Mouse (Mus musculus): Measurements from ENCODE around the gene Rab11fip3. TPM values are rescaled to one million over a fixed set of nuclear protein-coding genes. Genes with fewer than 3 reads are reported as not detected.
A peak's percentile ranks its signal among the peaks of the same experiment; 100 is the strongest.

Gene Rab11fip3
- polyA plus RNA-seq, 1 experiment from 2014 or later: 30.2 TPM

GRCm38 (mm10) chr17:26005731-26006450, 63.5 kb downstream of the Rab11fip3 start:
- Histone ChIP-seq H3K27me3 (no peaks in the 10 kb centered on the region), H3K4me3 (replicated peaks) (no peak overlapping the region), H3K9ac (no peak overlapping the region), H3K27ac (peak overlapping the region; percentile 28; the same call in 1 of the 2 replicates), H3K36me3 (peaks cover 57% of the 10 kb centered on the region), H3K9me3 (replicated peaks) (no peaks in the 10 kb centered on the region), H3K4me1 (peaks cover 3% of the 10 kb centered on the region; the same call in 1 of the 2 replicates), H3K4me2 (no peak overlapping the region)
- WGBS: 66% methylated on average over 10 of the region's 10 CpGs
- ATAC-seq (replicated peaks; ENCODE audit: low FRiP score): no peak

GRCm38 (mm10) chr17:26004711-26005110, 64.6 kb downstream of the Rab11fip3 start:
- WGBS: 89% methylated on average over 15 of the region's 15 CpGs
- no peak overlapping the region for H3K9ac ChIP-seq
- peaks cover 51% of the 10 kb centered on the region for H3K36me3 ChIP-seq
- H3K4me1 ChIP-seq: peaks cover 3% of the 10 kb centered on the region; the same call in 1 of the 2 replicates
- no peak overlapping the region for H3K27ac ChIP-seq
- H3K4me3 ChIP-seq (replicated peaks): no peak overlapping the region
- no peak for ATAC-seq (replicated peaks; ENCODE audit: low FRiP score)
- H3K9me3 ChIP-seq (replicated peaks): no peaks in the 10 kb centered on the region
- H3K27me3 ChIP-seq: no peaks in the 10 kb centered on the region
- H3K4me2 ChIP-seq: no peak overlapping the region

GRCm38 (mm10) chr17:26003864-26004263, 65.5 kb downstream of the Rab11fip3 start:
- no peak overlapping the region for H3K4me3 ChIP-seq (replicated peaks)
- WGBS: 91% methylated on average over 2 of the region's 2 CpGs
- no peak overlapping the region for H3K9ac ChIP-seq
- no peak overlapping the region for H3K4me2 ChIP-seq
- ATAC-seq (replicated peaks; ENCODE audit: low FRiP score): no peak
- peaks cover 3% of the 10 kb centered on the region; the same call in 1 of the 2 replicates for H3K4me1 ChIP-seq
- no peaks in the 10 kb centered on the region for H3K9me3 ChIP-seq (replicated peaks)
- H3K27ac ChIP-seq: no peak overlapping the region
- H3K27me3 ChIP-seq: no peaks in the 10 kb centered on the region
- peaks cover 51% of the 10 kb centered on the region for H3K36me3 ChIP-seq

GRCm38 (mm10) chr17:25998425-25998824, 70.9 kb downstream of the Rab11fip3 start:
- Histone ChIP-seq H3K4me1 (peaks cover 7% of the 10 kb centered on the region), H3K9ac (no peak overlapping the region), H3K4me2 (no peak overlapping the region), H3K27ac (no peak overlapping the region), H3K27me3 (no peaks in the 10 kb centered on the region), H3K4me3 (replicated peaks) (no peak overlapping the region), H3K9me3 (replicated peaks) (no peaks in the 10 kb centered on the region), H3K36me3 (peaks cover 51% of the 10 kb centered on the region)
- peak; percentile 58; the same call in 1 of the 2 replicates for ATAC-seq (replicated peaks; ENCODE audit: low FRiP score)
- WGBS: 56% methylated on average over 11 of the region's 11 CpGs

GRCm38 (mm10) chr17:25993489-25993888, 75.9 kb downstream of the Rab11fip3 start:
- H3K27me3 ChIP-seq: no peaks in the 10 kb centered on the region
- H3K4me3 ChIP-seq (replicated peaks): no peak overlapping the region
- no peak for ATAC-seq (replicated peaks; ENCODE audit: low FRiP score)
- no peak overlapping the region for H3K9ac ChIP-seq
- H3K9me3 ChIP-seq (replicated peaks): no peaks in the 10 kb centered on the region
- no peak overlapping the region for H3K27ac ChIP-seq
- H3K4me1 ChIP-seq: peaks cover 5% of the 10 kb centered on the region
- 91% methylated on average over 3 of the region's 3 CpGs for WGBS
- no peak overlapping the region for H3K4me2 ChIP-seq
- H3K36me3 ChIP-seq: peaks cover 75% of the 10 kb centered on the region

GRCm38 (mm10) chr17:25992274-25992673, 77.1 kb downstream of the Rab11fip3 start:
- Histone ChIP-seq H3K9me3 (replicated peaks) (no peaks in the 10 kb centered on the region), H3K36me3 (peaks cover 63% of the 10 kb centered on the region), H3K27ac (no peak overlapping the region), H3K27me3 (no peaks in the 10 kb centered on the region), H3K4me1 (no peaks in the 10 kb centered on the region), H3K9ac (no peak overlapping the region), H3K4me3 (replicated peaks) (no peak overlapping the region), H3K4me2 (no peak overlapping the region)
- no peak for ATAC-seq (replicated peaks; ENCODE audit: low FRiP score)
- 92% methylated on average over 4 of the region's 4 CpGs for WGBS

GRCm38 (mm10) chr17:25990331-25990730, 79.0 kb downstream of the Rab11fip3 start:
- Histone ChIP-seq H3K27ac (no peak overlapping the region), H3K27me3 (no peaks in the 10 kb centered on the region), H3K9ac (no peak overlapping the region), H3K4me2 (no peak overlapping the region), H3K9me3 (replicated peaks) (no peaks in the 10 kb centered on the region), H3K4me1 (peaks cover 4% of the 10 kb centered on the region; the same call in 1 of the 2 replicates), H3K36me3 (peaks cover 54% of the 10 kb centered on the region), H3K4me3 (replicated peaks) (no peak overlapping the region)
- 88% methylated on average over 5 of the region's 5 CpGs for WGBS
- no peak for ATAC-seq (replicated peaks; ENCODE audit: low FRiP score)

GRCm38 (mm10) chr17:25985306-25986294, 83.8 kb downstream of the Rab11fip3 start, which contains the start of gene Capn15:
TSS of gene Capn15 (minus strand) at chr17:25985796.
- H3K36me3 ChIP-seq: peaks cover 18% of the 10 kb centered on the region
- peak; percentile 99 for ATAC-seq (replicated peaks; ENCODE audit: low FRiP score)
- peak within 1 kb of the TSS; percentile 90 for H3K4me2 ChIP-seq
- no peaks in the 10 kb centered on the region for H3K27me3 ChIP-seq
- H3K9ac ChIP-seq: peak within 1 kb of the TSS; percentile 91
- WGBS: under 1% methylated on average over 91 of the region's 91 CpGs
- peaks cover 28% of the 10 kb centered on the region for H3K4me1 ChIP-seq
- no peaks in the 10 kb centered on the region for H3K9me3 ChIP-seq (replicated peaks)
- H3K4me3 ChIP-seq (replicated peaks): peak within 1 kb of the TSS; percentile 87
- peak within 1 kb of the TSS; percentile 90 for H3K27ac ChIP-seq

GRCm38 (mm10) chr17:25984556-25985305, 84.6 kb downstream of the Rab11fip3 start:
- Histone ChIP-seq H3K4me2 (peak overlapping the region; percentile 90), H3K4me1 (peaks cover 28% of the 10 kb centered on the region), H3K36me3 (peaks cover 9% of the 10 kb centered on the region), H3K27me3 (no peaks in the 10 kb centered on the region), H3K4me3 (replicated peaks) (peak overlapping the region; percentile 87), H3K9me3 (replicated peaks) (no peaks in the 10 kb centered on the region), H3K27ac (peak overlapping the region; percentile 90), H3K9ac (peak overlapping the region; percentile 91)
- 10% methylated on average over 17 of the region's 17 CpGs for WGBS
- no peak for ATAC-seq (replicated peaks; ENCODE audit: low FRiP score)

GRCm38 (mm10) chr17:25984066-25984465, 85.3 kb downstream of the Rab11fip3 start:
- H3K27me3 ChIP-seq: no peaks in the 10 kb centered on the region
- no peaks in the 10 kb centered on the region for H3K9me3 ChIP-seq (replicated peaks)
- H3K4me1 ChIP-seq: peaks cover 30% of the 10 kb centered on the region
- WGBS: 95% methylated on average over 1 of the region's 1 CpGs
- peak overlapping the region; percentile 90 for H3K4me2 ChIP-seq
- H3K4me3 ChIP-seq (replicated peaks): peak overlapping the region; percentile 87
- H3K36me3 ChIP-seq: peaks cover 3% of the 10 kb centered on the region
- no peak overlapping the region for H3K27ac ChIP-seq
- no peak for ATAC-seq (replicated peaks; ENCODE audit: low FRiP score)
- H3K9ac ChIP-seq: no peak overlapping the region

- H3K4me1 ChIP-seq: peaks cover 30% of the 10 kb centered on the region
Observed at GRCm38 (mm10) chr17:25982913-25983312, 86.4 kb downstream of the Rab11fip3 start.

More at GRCm38 (mm10) chr17:25982913-25983312, 86.4 kb downstream of the Rab11fip3 start:
- Histone ChIP-seq H3K27me3 (no peaks in the 10 kb centered on the region), H3K4me2 (no peak overlapping the region), H3K9ac (no peak overlapping the region), H3K27ac (no peak overlapping the region), H3K9me3 (replicated peaks) (no peaks in the 10 kb centered on the region), H3K36me3 (peaks cover 2% of the 10 kb centered on the region; the same call in 1 of the 2 replicates), H3K4me3 (replicated peaks) (no peak overlapping the region)
- ATAC-seq (replicated peaks; ENCODE audit: low FRiP score): no peak
- WGBS: 70% methylated on average over 3 of the region's 3 CpGs
